ENCODE assay signal across 24 mouse cellular contexts in the genomic region with DNA sequence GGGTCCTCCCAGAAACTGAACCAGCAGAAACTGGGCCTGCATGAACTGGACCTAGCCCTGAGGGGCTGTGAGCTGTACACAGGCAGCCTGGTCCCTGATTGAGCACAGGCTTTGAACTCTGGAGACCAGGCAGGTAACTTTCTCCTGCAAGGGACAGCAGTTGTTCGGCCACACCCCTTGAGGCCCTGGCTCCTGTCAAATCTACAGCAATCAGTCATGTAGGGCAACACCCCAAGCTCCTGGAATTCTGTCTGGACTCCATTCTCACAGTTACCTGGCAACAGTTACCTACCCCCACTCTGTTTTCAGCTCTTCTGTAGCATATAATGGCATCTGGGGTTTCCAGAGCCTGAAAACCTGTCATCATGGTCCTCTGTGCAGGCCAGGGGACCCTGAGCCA. TPM values are rescaled to one million over a fixed set of nuclear protein-coding genes. Genes with fewer than 3 reads are reported as not detected.
"Had no signal": no experiment of that assay in that cellular context is flagged by ENCODE, and none has a peak within 500 bp of the region (broad histone marks: within the 10 kb centered on the region; RNA-seq: fewer than 3 reads in every experiment).

No protein-coding gene starts in this region.

- DNase-seq: liver, embryonic 13.5 days; lung, adult 18-20 months; lung, embryonic 14.5 days; lung, postnatal 10 days; lung, postnatal 4 days; right cerebral cortex, postnatal 14 days; thymus, adult 2 months; thymus, postnatal 25 days; thymus, postnatal 4 days had no signal

- H3K9ac ChIP-seq: liver, embryonic 13.5 days; liver, embryonic 15.5 days; lung, embryonic 14.5 days; midbrain, embryonic 13.5 days; midbrain, embryonic 15.5 days; neural tube, embryonic 12.5 days had no signal

- H3K4me1 ChIP-seq: liver, embryonic 13.5 days; liver, embryonic 15.5 days; midbrain, embryonic 13.5 days; midbrain, embryonic 15.5 days; neural tube, embryonic 12.5 days had no signal

- H3K27me3 ChIP-seq: liver, embryonic 13.5 days; liver, embryonic 15.5 days; midbrain, embryonic 13.5 days; midbrain, embryonic 15.5 days; neural tube, embryonic 12.5 days had no signal

- ATAC-seq: midbrain, embryonic 13.5 days; midbrain, embryonic 15.5 days had no signal

- H3K27ac ChIP-seq: liver, embryonic 13.5 days; liver, embryonic 15.5 days; midbrain, embryonic 13.5 days; midbrain, embryonic 15.5 days; neural tube, embryonic 12.5 days had no signal

- H3K4me2 ChIP-seq: liver, embryonic 13.5 days; liver, embryonic 15.5 days; lung, embryonic 14.5 days; midbrain, embryonic 11.5 days; midbrain, embryonic 13.5 days; midbrain, embryonic 15.5 days; neural tube, embryonic 12.5 days had no signal

- H3K36me3 ChIP-seq: liver, embryonic 13.5 days; liver, embryonic 15.5 days; midbrain, embryonic 13.5 days; midbrain, embryonic 15.5 days; neural tube, embryonic 12.5 days had no signal

- H3K4me3 ChIP-seq: liver, embryonic 13.5 days; liver, embryonic 15.5 days; midbrain, embryonic 13.5 days; midbrain, embryonic 15.5 days; neural tube, embryonic 12.5 days had no signal

- H3K9me3 ChIP-seq: liver, embryonic 13.5 days; liver, embryonic 15.5 days; midbrain, embryonic 13.5 days; midbrain, embryonic 15.5 days; neural tube, embryonic 12.5 days had no signal

RNA-seq across cellular contexts. Expression of gene Esp8, which starts 11.3 kb away (rescaled TPM):
- total RNA-seq: megakaryocyte, adult 5-6 weeks; midbrain, postnatal 0 days; monocyte, adult 5-6 weeks; neutrophil, adult 5-6 weeks had no signal
- polyA plus RNA-seq: liver, embryonic 13.5 days; liver, embryonic 15.5 days; lung, embryonic 14.5 days; lung, embryonic 16.5 days; midbrain, embryonic 11.5 days; midbrain, embryonic 13.5 days; midbrain, embryonic 15.5 days; midbrain, postnatal 0 days; neural tube, embryonic 12.5 days; neural tube, embryonic 14.5 days; spleen, adult 2 months; testis, adult 2 months; thymus, adult 2 months; urinary bladder, adult 2 months had no signal

RNA-seq across cellular contexts. Expression of gene Esp6, which starts 30.2 kb away (rescaled TPM):
- total RNA-seq: megakaryocyte, adult 5-6 weeks; midbrain, postnatal 0 days; monocyte, adult 5-6 weeks; neutrophil, adult 5-6 weeks had no signal
- polyA plus RNA-seq: liver, embryonic 13.5 days; liver, embryonic 15.5 days; lung, embryonic 14.5 days; lung, embryonic 16.5 days; midbrain, embryonic 11.5 days; midbrain, embryonic 13.5 days; midbrain, embryonic 15.5 days; midbrain, postnatal 0 days; neural tube, embryonic 12.5 days; neural tube, embryonic 14.5 days; spleen, adult 2 months; stomach, embryonic 16.5 days; testis, adult 2 months; thymus, adult 2 months; urinary bladder, adult 2 months had no signal
